Mouse (Mus musculus): ENCODE measurements at regions not wholly inside any gene's neighbourhood (a gene's known extent, or its start where the extent isn't known, plus 50 kb on each side); places are given as distances from the start of the nearest gene placed in this dataset.
A peak's percentile ranks its signal among the peaks of the same experiment; 100 is the strongest.

DNA sequence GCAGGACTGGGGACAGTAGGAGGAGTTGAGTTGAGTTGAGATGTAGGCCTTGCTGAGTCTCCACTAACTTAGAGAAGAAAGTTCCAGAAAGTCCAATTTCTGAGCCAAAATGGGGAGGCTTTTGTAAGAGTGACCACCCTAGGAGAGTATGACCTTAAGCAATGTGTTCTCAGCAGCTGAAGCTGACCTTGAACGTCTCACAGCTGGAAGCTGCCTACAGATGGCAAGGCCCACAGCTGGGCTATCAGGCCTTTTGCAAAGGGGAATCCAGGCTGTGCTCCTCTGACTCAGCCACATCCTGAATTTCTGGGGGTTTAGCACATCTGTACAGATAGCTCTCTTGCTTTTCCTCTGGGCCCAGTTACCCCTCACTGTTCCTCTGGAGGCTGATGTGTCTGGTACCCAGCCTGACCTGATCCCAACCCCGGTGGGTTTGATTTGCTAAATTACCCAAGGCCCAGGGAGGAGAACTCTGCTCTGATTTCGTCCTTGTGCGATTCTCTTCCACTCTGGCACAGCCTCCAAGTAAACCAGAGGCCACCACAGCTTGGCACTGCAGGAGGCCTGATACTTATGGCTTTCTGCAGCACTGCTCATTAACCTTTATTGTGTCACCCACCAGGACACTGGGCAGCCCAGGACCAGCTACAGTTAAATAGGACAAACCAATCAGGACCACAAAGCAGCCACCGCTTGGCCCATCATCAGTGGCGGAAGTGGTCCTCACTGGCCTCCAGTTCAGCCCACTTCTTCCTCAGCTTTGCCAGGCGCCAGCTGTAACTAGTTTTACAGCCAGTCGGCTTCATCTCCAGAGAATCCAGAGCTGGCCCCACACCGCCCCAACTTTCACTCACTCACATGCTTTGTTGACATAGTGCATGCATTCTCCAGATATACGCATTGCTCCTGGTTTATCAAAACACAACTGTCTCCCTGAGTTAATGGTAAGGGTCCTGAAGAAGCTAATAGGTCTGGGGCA is 276.1 kb downstream of the Bcor start:
- no peak for DNase-seq
- intact Hi-C loops (cut with DNase I): no loop called here

DNA sequence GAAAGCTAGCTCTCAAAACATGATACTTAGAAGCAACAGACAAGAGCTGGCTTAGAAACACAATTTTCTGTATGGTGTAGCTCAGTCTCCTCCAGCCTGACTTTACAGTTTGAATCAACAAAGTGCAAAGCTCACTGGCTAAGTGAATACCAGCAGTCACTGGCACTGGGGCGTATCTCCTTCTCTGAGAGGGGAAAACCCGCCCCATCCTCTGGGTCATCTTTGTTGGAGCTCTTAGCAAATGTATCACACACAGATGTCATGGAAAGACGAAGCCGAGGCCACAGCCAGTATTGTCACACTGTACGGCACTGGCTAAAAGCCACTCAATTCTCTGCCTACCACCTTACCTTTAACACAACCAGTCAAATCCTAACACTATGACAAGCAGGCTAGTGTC is 267.8 kb downstream of the Bcor start:
- intact Hi-C loops (cut with DNase I): no loop called here
- DNase-seq: no peak

DNA sequence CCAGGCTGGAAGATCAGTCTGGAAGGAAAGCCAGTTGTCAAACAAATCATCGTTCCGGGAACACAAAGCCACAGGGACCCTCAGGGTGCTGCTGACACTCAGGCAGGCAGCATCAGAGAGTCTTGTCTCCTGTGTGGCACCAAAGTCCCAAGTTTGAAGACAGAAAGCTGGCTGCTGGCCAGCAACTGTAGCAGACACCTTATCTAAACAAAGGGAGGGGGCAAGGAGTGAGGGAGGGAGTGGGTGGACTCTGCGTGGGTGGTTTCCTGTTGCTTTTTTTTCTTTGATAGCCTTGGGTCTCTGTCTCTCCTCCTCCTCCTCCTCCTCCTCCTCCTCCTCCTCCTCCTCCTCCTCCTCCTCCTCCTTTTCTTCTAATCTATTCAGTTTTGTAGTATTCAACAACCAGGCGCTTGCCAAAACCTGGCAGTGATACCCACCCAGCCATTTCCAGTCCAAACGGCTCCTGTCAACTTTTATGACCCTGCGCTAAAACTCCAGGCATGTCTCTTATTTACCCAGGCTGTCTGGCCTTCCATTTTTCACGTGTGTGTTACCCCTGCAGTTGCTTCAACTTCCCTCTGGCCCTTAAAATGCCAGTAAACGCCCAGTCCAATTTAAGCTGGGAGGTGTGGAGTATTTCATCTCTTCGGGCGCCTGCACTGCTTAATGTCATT is 266.4 kb downstream of the Bcor start:
- DNase-seq: no peak
- intact Hi-C loops (cut with DNase I): no loop called here

DNA sequence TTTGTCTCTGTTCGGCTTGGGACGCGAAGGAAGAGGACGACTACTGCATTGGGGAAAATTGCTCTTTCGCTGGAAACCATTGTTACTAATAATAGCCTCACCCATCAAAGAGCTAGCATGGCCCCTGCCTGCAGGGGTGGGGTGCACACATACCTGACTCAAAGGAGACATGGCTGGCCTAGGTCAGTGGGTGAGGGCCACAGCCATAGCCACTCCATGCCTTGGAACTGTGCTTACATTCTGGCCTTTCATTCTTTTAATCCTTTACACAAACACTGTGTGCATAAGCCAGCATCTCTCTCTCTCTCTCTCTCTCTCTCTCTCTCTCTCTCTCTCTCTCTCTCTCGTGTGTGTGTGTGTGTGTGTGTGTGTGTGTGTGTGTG is 265.9 kb downstream of the Bcor start:
- intact Hi-C loops (cut with DNase I): no loop called here
- no peak for DNase-seq

- peak; percentile 58 to 65 for DNase-seq
- intact Hi-C loops (cut with DNase I): no loop called here
Observed at GRCm38 (mm10) chrX:11895396-11895795, 264.8 kb downstream of the Bcor start.

DNA sequence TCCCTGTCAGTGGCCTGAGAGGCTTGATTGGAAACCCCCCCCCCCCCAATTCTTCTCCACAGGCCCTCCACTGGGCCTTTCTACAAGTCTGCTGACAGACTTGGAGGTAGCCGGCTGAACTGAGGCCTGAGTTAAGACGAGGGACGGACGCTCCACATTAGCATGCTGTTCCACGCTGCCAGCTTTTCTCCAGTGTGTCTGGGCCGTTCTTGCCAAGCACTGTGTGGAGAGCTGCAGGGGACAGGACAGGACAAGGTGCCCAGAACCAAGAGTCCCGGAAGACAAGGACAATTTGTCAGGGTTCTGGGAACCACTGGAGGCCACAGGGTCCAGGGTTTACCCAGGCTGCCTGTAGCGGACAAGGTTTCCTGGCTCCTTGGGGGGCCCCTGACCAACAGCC is 261.9 kb downstream of the Bcor start:
- no peak for DNase-seq
- intact Hi-C loops (cut with DNase I): no loop called here

DNA sequence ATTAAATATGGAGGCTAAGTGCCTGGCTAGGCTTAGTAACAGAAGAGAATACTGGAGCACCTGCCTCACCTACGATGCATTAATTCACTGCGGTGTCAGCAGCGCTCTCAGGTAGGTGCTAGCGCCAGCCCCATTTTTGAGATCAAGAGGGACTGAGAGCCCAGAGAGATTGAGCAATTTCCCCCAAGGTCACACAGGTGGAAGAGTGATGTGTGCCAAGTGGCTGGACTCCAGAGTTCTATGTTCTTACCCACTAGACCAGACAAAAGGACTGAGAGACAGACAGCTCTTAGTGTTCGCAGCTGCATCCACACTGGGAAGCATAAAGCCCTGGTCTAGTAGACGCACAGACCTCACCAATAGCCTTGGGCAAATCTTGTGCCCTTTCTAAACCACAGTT is 261.1 kb downstream of the Bcor start:
- intact Hi-C loops (cut with DNase I): no loop called here
- DNase-seq: no peak

DNA sequence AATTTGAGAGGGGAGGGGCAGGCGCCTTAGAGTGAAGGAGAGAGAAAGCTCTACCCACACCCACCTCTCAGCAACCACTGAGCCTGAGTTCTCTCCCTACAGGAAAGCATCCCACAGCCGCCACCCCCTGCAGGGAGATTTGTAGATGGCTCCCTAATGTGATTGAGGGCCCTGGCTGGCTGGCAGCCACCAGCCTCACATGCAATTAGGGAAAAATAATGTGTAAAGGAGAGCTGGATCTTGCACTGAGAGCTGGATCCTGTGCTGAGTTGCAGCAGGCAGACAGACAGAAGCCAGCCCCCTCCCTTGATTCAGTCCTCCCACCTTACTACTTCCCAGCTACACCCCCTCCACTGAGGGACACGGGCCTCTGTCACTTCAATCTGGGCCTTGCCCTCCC is 260.2 kb downstream of the Bcor start:
- intact Hi-C loops (cut with DNase I): no loop called here
- DNase-seq: no peak

GRCm38 (mm10) chrX:11901791-11902190 is 258.4 kb downstream of the Bcor start:
- intact Hi-C loops (cut with DNase I): no loop called here
- no peak for DNase-seq

- no peak for DNase-seq
Observed at GRCm38 (mm10) chrX:11903116-11903700, 256.9 kb downstream of the Bcor start.

GRCm38 (mm10) chrX:11905231-11905630 is 254.9 kb downstream of the Bcor start:
- no peak for DNase-seq
- intact Hi-C loops (cut with DNase I): no loop called here

More at GRCm38 (mm10) chrX:11903116-11903700, 256.9 kb downstream of the Bcor start:
- intact Hi-C loops (cut with DNase I): no loop called here

- intact Hi-C loops (cut with DNase I): no loop called here
- DNase-seq: peak; percentile 50 to 58
Observed at GRCm38 (mm10) chrX:11907167-11907566, 253.0 kb downstream of the Bcor start.

DNA sequence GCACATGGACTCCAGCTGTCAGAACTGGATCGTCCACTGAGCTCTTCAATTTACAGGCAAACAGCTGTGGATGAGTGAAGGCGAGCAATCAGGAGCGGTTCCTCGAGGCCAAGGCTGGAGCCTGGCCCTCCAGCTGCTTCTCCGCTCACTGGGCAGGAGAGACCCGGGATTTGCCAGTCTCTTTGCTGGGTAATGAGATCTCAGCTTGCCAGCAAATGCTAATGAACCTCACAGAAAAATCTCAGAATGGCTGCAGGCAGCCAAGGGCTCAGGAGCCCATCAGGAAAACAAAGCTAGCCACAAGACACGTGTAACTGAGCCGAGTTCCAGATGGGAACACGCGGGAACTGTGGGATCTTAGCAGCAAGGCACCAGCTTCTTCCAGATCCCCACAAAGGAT is 244.2 kb downstream of the Bcor start:
- no peak for DNase-seq
- intact Hi-C loops (cut with DNase I): no loop called here

DNA sequence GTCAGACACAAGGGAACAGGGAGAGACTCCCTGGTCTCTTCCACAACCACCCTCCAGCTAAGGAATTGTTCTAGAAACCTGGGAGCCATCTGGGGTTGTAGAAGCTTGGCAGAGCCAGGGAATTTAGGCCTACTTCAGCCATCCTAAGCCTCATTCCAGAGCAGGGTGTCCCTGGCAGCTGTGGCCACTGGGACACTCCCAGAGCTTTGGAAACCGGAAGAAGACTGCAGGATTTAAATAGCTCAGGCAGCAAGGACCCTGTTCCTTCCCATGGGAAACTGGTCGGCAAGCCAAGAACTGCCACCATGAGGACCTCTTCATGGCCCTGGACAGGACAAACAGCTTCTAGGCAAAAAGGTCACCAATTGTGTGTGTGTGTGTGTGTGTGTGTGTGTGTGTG is 239.9 kb downstream of the Bcor start:
- DNase-seq: peak; percentile 50 to 53
- intact Hi-C loops (cut with DNase I): no loop called here

- intact Hi-C loops (cut with DNase I): no loop called here
Observed at GRCm38 (mm10) chrX:11924639-11925302, 235.4 kb downstream of the Bcor start.

GRCm38 (mm10) chrX:11926868-11927535 is 233.2 kb downstream of the Bcor start:
- no peak for DNase-seq
- intact Hi-C loops (cut with DNase I): no loop called here

More at GRCm38 (mm10) chrX:11924639-11925302, 235.4 kb downstream of the Bcor start:
- peak in 1 of 2 experiments; percentile 13 for DNase-seq

- DNase-seq: peak in 1 of 2 experiments; percentile 22
- intact Hi-C loops (cut with DNase I): no loop called here
Observed at GRCm38 (mm10) chrX:11929448-11929847, 230.7 kb downstream of the Bcor start.

GRCm38 (mm10) chrX:11931432-11931831 is 228.7 kb downstream of the Bcor start:
- intact Hi-C loops (cut with DNase I): no loop called here

DNA sequence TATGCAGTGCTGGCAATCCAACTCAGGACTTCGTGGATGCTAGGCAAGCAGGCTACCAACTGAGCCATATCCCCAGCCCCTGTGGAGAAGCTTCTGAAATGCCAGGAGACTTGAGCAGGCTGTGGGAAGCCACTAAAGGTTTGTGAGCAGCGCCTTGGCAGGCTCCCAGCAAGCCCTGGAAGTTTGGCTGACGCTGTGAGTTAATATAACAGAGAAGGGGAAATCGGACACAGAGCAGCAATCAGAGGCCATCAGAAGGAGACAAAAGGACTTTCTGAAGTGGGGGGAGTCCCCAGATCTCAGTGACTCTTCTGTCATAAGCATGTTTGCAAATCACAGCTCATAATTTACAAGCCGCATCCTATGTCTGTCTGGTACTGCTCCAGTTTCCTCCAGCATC is 224.8 kb downstream of the Bcor start:
- intact Hi-C loops (cut with DNase I): no loop called here
- peak; percentile 74 to 77 for DNase-seq

More at GRCm38 (mm10) chrX:11931432-11931831, 228.7 kb downstream of the Bcor start:
- DNase-seq: no peak

DNA sequence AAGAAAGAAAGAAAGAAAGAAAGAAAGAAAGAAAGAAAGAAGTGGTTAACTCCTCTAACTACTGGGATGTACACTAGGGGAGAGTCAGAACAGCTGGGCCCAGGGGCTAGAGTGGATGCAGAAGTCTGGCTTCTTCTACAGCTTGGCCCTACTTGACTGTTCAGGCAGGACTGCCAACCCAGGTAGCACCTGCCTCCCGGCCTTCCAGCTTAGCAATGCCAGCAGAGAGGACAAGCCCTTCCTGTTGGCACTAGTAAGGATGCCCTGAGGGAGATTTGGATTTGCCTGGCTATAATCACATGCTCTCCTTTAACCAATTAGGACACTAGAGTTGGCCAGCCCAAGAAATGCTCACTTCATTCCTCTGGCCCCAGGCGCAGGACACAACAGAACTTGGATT is 219.9 kb downstream of the Bcor start:
- intact Hi-C loops (cut with DNase I): loop anchor here (5.0 kb wide), 1 partner anchor 62 kb away; no protein-coding TSS in a partner anchor
- DNase-seq: no peak
